9 mouse cellular contexts compared by ENCODE assay signal in genomic region chr9:65664163-65664562, GRCm38 (mm10). TPM values are rescaled to one million over a fixed set of nuclear protein-coding genes. Genes with fewer than 3 reads are reported as not detected.
A peak's percentile ranks its signal among the peaks of the same experiment; 100 is the strongest.
DNase-seq lines count a peak whose midpoint lies in the region; ATAC-seq and TF ChIP-seq lines count a peak whose summit lies in the region.
"Had no signal": no experiment of that assay in that cellular context is flagged by ENCODE, and none has a peak within 500 bp of the region (broad histone marks: within the 10 kb centered on the region; RNA-seq: fewer than 3 reads in every experiment).

No protein-coding gene starts in this region.

- H3K9ac ChIP-seq in forebrain, embryonic 14.5 days (ENCODE audit: low read length) = no peak overlapping the region
- H3K9ac ChIP-seq: heart, embryonic 15.5 days had no signal

- no peak for ATAC-seq in cerebellum, adult (ENCODE audit: insufficient number of reproducible peaks, low FRiP score, low TSS enrichment)
- no peak for ATAC-seq in forebrain, embryonic 14.5 days

- TF ChIP-seq CTCF in kidney, adult 2 months (conservative IDR thresholded peaks at IDR 0.05; ENCODE audit: insufficient read depth, insufficient read length, low read depth, low read length) = peak; percentile 95

- H3K27ac ChIP-seq in forebrain, embryonic 14.5 days (ENCODE audit: low read depth, low read length) = no peak overlapping the region
- no peak overlapping the region for H3K27ac ChIP-seq in kidney, adult 2 months (ENCODE audit: insufficient read depth, low read depth, low read length)
- H3K27ac ChIP-seq: heart, embryonic 15.5 days had no signal

- DNase-seq in cerebellum, adult 18-20 months = peak; percentile 55 to 57
- DNase-seq in spleen, adult 18-20 months = peak; percentile 18 to 61
- no peak for DNase-seq in spleen, adult 12 weeks (ENCODE audit: low spot score)
- DNase-seq in forebrain, embryonic 14.5 days (ENCODE audit: low spot score) = peak; percentile 73
- DNase-seq in kidney, adult 2 months = peak; percentile 80
- DNase-seq in lung, postnatal 10 days = peak; percentile 75
- peak; percentile 34 to 68 for DNase-seq in spleen, postnatal 10 days (ENCODE audit: low spot score in 2 of 2)

- no peak overlapping the region for H3K4me3 ChIP-seq in forebrain, embryonic 14.5 days (ENCODE audit: low read depth, low read length)
- no peak overlapping the region for H3K4me3 ChIP-seq in kidney, adult 2 months (ENCODE audit: insufficient read depth, low read depth, low read length)
- H3K4me3 ChIP-seq: heart, embryonic 15.5 days had no signal

- H3K4me1 ChIP-seq in forebrain, embryonic 14.5 days (ENCODE audit: control insufficient read depth, insufficient read depth, low read length) = no peaks in the 10 kb centered on the region
- peaks cover 3% of the 10 kb centered on the region; the same call in 1 of the 2 replicates for H3K4me1 ChIP-seq in kidney, adult 2 months (ENCODE audit: control insufficient read depth, insufficient read depth, low read length)

- no peaks in the 10 kb centered on the region for H3K36me3 ChIP-seq in forebrain, embryonic 14.5 days (ENCODE audit: control insufficient read depth, insufficient read depth, low read length)
- no peaks in the 10 kb centered on the region for H3K36me3 ChIP-seq in kidney, adult 2 months (ENCODE audit: control insufficient read depth, insufficient read depth, low read length)
- H3K36me3 ChIP-seq: heart, embryonic 15.5 days had no signal

- no peaks in the 10 kb centered on the region for H3K27me3 ChIP-seq in forebrain, embryonic 14.5 days (replicated peaks; ENCODE audit: control insufficient read depth, insufficient read depth, low read length)
- no peaks in the 10 kb centered on the region for H3K27me3 ChIP-seq in kidney, adult 2 months (replicated peaks; ENCODE audit: control insufficient read depth, insufficient read depth, low read length)
- H3K27me3 ChIP-seq: heart, embryonic 15.5 days had no signal

- H3K9me3 ChIP-seq in forebrain, embryonic 14.5 days (replicated peaks; ENCODE audit: control insufficient read depth, low read length) = no peaks in the 10 kb centered on the region
- H3K9me3 ChIP-seq: heart, embryonic 15.5 days had no signal

- H3K4me2 ChIP-seq in forebrain, embryonic 14.5 days (ENCODE audit: low read length) = no peak overlapping the region
- H3K4me2 ChIP-seq: heart, embryonic 15.5 days had no signal

- TF ChIP-seq POLR2A in kidney, adult 2 months (IDR thresholded peaks at IDR 0.05; ENCODE audit: low read depth, low read length) = no peak

- WGBS in forebrain, embryonic 14.5 days = 1% methylated on average over 3 of the region's 3 CpGs
- 4% methylated on average over 3 of the region's 3 CpGs for WGBS in kidney, adult 2 months

RNA-seq across cellular contexts. Expression of gene Oaz2, which starts 3.6 kb away (rescaled TPM):
- polyA plus RNA-seq in forebrain, embryonic 14.5 days (2014; fragmentation: Nextera tagmentation; extraction: Ambion mirVana) = 206 and 233 TPM in 2 replicates
- polyA plus RNA-seq in kidney, adult 2 months (2012; rRNA removed) = 139 and 147 TPM in 2 replicates

RNA-seq across cellular contexts. Expression of gene Rbpms2, which starts 34.7 kb away (rescaled TPM):
- polyA plus RNA-seq in forebrain, embryonic 14.5 days (2014; fragmentation: Nextera tagmentation; extraction: Ambion mirVana) = 3.8 TPM in 2 replicates
- 257 and 303 TPM in 2 replicates for polyA plus RNA-seq in kidney, adult 2 months (2012; rRNA removed)

Comparison
In these comparisons a context has a peak if more than half of its experiments do, and no peak if none do; other contexts are left out.
1. RNA of gene Rbpms2, which starts 34.7 kb away (polyA plus RNA-seq): 257 to 303 TPM in kidney, adult 2 months; 3.8 TPM in forebrain, embryonic 14.5 days; every median in the first group is over 10 times any median in the second.